Mouse (Mus musculus): ENCODE data around the gene Rph3a.
"Not testable (repeated sequence)": the region's sequence is repeated elsewhere in the genome, so short reads cannot be mapped to it uniquely, and the experiment has no call there.

The Rph3a gene

DNA sequence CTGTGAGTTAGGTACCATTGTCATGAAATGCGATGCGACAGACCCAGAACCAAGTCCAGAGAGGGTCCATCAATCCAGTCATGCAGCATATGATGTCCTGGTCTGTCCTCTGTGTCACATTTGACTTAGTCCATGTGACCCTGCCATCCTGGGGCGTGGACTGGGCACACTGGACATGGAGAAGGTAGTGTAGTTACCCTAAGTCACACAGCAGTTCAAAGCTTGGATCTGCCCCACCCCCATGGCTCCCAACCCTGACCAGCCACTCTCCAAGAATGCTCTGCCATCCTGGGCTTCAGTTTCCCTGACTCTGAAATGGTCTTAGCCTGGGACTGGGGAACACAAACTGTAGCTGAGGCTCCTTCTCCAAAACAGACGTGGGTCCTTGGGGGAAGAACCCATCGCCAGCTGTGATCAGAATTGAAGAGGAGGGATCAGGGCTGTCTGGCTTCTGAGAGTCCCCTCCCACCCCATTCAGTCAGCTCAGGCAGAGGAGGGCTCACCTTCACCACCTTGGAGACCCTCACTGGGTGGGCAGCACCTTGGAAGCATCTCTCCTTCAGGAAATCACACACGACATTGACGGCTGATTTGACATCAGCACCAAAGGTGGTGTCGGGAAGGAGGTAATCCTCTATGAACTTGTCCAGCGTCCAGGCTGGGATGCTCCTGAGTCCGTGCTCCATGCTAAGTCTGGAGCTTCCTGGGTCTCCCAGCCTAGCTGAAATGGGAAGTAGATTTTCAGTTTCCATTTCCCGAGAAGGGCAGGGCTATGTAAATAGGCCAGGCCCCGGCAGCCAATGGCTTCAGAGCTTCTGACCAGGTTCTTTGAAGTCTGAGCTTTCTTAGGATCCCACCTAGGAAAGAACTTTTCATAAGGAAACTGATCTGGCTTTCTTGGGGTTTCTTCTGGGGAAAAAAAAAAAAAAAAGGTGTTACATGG, 102.8 kb downstream of the Rph3a start, which contains the start of gene Oas1a:
Oas1a (minus strand) TSS at position 731 of the 943 bp plus-strand sequence.
- DNase-seq: not testable (repeated sequence)

DNA sequence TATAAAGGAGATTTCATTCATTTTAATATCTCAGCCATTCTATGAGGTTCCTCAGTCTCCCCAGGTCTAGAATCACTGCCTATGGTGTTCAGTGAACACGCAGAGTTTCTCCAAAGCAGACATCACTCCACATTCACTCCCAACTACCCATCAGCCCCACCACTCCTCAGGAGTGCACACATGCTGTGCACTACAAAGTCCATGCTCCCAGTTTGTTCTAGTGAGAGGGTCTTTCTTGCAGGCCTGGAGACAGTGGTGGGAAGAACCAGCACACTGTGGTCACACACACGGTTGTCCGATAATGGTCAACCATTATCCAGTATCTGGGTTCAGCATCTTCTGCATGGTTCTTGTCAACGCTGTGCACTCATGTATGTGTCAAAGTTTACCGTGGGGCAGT, 107.8 kb downstream of the Rph3a start:
- DNase-seq: no peak

DNA sequence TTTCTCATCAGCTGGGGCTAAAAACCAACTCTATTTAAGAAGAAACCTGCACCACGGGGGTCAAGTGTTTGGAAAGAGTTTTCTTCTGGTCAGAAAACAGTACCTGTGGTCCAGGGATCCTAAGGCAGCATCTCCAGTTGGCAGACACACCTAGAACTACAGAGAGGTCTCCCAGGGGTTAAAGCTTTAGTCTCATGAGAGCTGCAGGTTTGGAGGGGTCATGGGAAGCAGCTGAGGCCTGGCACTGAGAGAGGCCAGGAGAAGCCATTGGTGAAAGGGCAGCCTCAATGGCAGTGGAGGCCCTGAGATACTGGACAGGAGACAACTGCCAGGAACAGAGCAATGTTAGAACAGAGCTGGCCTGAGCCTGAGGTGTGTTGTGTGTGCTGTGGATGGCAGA, 109.2 kb downstream of the Rph3a start:
- no peak for DNase-seq

DNA sequence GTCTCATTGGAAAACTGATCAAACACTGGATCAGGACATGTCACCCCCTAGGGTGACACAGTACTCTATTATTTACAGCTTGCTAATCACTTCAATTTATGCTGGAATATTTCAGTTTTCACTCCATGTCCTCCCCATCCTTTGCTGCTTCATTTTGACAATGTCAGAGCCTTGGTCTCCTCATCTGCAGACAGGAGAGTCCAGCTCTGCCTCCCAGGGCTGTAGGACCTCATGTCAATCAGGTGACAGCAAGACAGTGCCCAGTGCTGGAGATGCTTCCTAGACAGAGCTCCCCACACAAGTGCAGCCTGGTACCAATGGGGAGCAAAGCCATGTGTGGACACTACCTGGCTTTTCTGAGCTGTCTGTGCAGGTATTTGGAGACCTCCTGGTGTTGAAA, 111.2 kb downstream of the Rph3a start:
- DNase-seq: no peak

DNA sequence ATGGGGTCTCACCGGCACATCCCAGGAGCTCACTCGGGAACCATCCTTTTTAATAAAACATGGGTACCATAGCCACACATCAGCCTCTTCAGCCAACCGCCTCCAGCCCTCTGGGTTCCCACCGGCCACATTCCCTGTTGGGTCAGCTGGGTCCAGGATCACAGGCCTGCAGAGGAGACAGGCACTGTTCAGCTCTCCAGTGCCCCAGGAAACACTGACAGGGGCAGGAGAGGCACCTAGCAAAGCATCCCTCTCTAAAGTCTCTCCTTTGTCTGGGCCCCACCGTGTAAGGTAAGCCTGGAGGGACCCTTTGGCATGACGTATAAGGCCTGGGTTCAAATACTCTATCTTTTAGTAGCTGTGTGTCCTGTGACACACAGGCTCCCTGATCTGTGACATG, 111.6 kb downstream of the Rph3a start:
- DNase-seq: no peak

DNA sequence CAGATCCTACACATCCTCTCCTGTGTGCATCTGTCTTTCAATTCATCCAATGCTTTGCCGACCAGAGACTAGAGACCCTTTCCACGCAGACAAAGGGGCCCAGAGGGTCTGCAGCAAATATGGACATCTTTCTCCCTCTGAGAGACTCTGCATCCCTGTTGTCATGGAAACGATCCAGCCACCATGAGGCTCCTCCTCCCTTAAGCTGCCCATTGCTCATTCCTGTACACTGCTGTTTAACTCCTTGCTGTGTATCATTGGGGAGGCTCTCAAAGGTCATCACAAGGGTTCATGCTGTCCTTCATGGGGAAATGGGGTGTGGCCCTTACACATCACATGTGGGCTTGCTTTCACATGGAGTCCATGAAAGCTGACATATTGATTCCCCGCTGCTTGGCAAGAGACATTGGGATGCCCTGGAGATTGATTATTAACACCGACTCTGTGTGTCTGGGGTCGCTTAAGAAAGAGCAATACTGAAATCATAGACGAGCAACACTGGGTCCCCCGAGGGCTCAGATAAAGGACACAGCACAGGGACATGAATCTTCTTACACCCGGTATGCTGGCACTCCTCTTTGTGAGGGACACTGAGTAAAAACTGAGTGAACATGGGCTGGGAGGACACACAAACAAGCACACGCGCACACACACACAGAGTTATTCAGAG, 114.5 kb downstream of the Rph3a start:
- DNase-seq: no peak

DNA sequence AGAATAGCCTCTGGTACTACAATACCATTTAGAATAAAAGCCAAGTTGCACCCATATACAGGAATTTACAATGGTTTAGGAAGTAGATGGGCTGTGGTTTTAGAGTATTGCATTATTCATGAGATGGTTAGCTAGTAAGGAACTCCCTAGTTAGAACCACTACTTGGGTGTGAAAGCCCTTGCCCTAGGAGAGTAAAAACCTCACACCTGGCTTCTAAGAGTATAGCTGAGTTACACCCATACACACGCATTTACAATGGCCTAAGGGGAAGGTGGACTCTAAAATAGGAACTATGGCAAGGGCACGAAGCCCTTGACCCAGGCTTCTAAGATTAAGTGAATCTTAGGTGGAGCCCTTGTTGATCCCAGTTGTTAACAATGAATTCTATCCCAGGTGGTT, 115.2 kb downstream of the Rph3a start:
- not testable (repeated sequence) for DNase-seq

DNA sequence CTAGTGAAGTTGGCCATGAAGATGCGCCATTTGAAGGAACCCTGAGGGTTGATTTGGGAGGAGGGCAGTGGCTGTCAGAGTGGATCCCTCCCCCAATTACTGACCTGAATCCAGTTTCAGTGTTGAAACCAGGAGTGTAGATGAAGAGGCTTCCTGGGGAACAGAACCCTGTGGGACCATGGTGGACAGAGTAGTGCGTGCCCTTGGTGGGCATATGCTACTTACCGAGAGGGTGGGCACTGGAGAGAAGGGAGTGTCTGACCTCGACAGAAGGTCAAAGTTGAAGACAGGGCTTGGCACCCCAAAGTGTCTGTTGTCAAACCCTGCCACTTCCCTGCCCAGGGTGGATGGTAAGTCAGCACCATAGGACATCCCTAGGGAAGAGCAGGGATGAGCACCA, 116.0 kb downstream of the Rph3a start:
- not testable (repeated sequence) for DNase-seq

DNA sequence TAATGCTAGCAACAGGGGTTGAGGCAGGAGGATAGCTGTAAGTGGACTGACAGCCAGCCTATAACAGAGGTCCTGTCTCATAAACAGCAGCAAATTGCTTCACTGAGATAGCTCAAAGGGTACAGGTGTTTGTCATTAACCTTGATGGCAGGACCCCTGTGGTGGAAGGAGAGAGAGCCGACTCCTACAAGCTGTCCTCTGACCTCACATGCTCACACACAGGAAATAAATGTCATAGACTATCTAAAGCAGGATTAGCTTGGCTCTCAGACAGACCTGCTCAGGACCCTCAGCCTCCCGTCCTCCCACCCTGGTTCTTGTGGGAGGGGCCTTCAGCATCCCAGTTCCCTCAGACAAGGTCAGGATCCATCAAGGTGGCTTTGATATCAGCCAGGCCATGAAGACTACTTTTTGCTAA, 117.6 kb downstream of the Rph3a start:
- DNase-seq: no peak

DNA sequence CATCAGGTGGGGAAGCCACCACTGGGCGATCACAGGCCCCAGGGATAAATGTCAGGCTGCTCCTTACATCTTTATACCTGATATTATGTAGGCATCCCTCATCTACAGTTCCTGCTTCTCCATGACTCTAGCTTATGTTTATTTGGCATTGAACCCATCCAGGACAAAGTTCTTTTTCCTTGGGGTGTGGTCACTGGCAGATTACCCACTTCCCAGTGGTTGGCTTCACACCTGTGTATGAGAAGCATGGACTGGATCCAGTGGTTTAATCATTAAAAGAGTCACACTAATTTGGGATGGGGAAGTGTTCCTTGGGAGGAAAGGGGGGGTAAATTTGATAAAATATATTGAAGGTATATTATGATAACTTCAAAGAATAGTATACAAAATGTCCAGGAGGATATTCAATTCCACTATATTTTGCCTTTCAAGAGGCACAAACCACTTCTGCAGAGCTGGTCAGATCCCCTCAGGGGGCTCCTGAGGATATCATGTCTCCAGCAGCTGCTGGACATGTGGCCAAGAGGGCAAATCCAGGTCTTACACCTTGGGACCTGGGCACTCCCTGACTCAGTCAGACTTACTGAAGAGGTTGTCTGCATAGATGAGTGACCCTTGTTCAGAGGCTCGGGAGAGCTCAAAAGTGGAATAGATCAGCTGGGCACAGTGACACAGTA, 118.2 kb downstream of the Rph3a start:
- DNase-seq: peak; percentile 54

DNA sequence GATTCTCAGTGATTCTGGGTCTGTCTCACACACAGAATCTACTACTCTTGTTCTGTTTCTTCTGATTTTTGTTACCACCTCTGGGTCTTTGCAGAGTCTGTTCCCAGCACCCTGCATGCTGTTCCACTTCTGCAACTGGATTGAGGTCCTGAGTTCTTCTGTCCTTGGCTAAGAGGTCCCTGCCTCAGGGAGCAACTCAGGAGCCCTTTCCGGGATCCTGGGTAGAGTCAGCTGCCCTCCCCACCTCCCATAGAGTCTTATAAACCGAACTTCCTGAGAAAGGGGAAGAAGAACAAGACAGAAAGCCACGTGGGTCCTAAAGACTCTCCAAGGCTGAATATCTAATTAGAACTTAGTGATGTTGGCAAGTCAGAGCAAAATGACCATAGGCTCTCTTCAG, 118.9 kb downstream of the Rph3a start:
- no peak for DNase-seq
